Mouse (Mus musculus): ENCODE measurements around the gene Bptf. TPM values are rescaled to one million over a fixed set of nuclear protein-coding genes. Genes with fewer than 3 reads are reported as not detected.
"Not testable (repeated sequence)": the region's sequence is repeated elsewhere in the genome, so short reads cannot be mapped to it uniquely, and the experiment has no call there.

The Bptf gene
- polyA plus RNA-seq (2016; fragmentation: Nextera tagmentation; extraction: Ambion mirVana): 43.8 and 45.5 TPM in 2 replicates

GRCm38 (mm10) chr11:107131749-107132421 is at the start of gene Bptf:
TSS of gene Bptf (minus strand) at chr11:107132127.
- under 1% methylated on average over 35 of the region's 94 CpGs for WGBS
- Histone ChIP-seq H3K9me3 (no peaks in the 10 kb centered on the region), H3K4me1 (replicated peaks) (peaks cover 19% of the 10 kb centered on the region), H3K27me3 (no peaks in the 10 kb centered on the region), H3K4me2 (peak within 1 kb of the TSS; percentile 83), H3K4me3 (replicated peaks) (peak within 1 kb of the TSS; percentile 94), H3K9ac (replicated peaks) (peak within 1 kb of the TSS; percentile 97), H3K27ac (peak within 1 kb of the TSS; percentile 97), H3K36me3 (no peaks in the 10 kb centered on the region; the same call in 1 of the 2 replicates)
- ATAC-seq (ENCODE audit: insufficient number of reproducible peaks, insufficient read depth, low FRiP score, low TSS enrichment, low read depth): peak; percentile 94

- Histone ChIP-seq H3K27ac (no peak overlapping the region), H3K36me3 (peaks cover 19% of the 10 kb centered on the region), H3K4me3 (replicated peaks) (no peak overlapping the region), H3K9ac (replicated peaks) (no peak overlapping the region), H3K27me3 (no peaks in the 10 kb centered on the region), H3K4me1 (replicated peaks) (no peaks in the 10 kb centered on the region), H3K4me2 (no peak overlapping the region), H3K9me3 (no peaks in the 10 kb centered on the region)
- ATAC-seq (ENCODE audit: insufficient number of reproducible peaks, insufficient read depth, low FRiP score, low TSS enrichment, low read depth): no peak
- WGBS: 84% methylated on average over 4 of the region's 4 CpGs
Measured at GRCm38 (mm10) chr11:107161215-107161614, 29.3 kb upstream of the Bptf start.

GRCm38 (mm10) chr11:107159034-107159433 is 27.1 kb upstream of the Bptf start:
- Histone ChIP-seq H3K9ac (replicated peaks) (no peak overlapping the region), H3K27me3 (no peaks in the 10 kb centered on the region), H3K27ac (no peak overlapping the region), H3K36me3 (peaks cover 5% of the 10 kb centered on the region; the same call in 1 of the 2 replicates), H3K9me3 (no peaks in the 10 kb centered on the region), H3K4me2 (no peak overlapping the region), H3K4me1 (replicated peaks) (no peaks in the 10 kb centered on the region), H3K4me3 (replicated peaks) (no peak overlapping the region)
- WGBS: 47% methylated on average over 1 of the region's 1 CpGs
- ATAC-seq (ENCODE audit: insufficient number of reproducible peaks, insufficient read depth, low FRiP score, low TSS enrichment, low read depth): no peak

- WGBS: 50% methylated on average over 5 of the region's 5 CpGs
- H3K9me3 ChIP-seq: no peaks in the 10 kb centered on the region
Measured at GRCm38 (mm10) chr11:107156977-107157642, 25.2 kb upstream of the Bptf start.

GRCm38 (mm10) chr11:107155292-107155691 is 23.4 kb upstream of the Bptf start:
- Histone ChIP-seq H3K4me1 (replicated peaks) (no peaks in the 10 kb centered on the region), H3K9me3 (no peaks in the 10 kb centered on the region; the same call in 1 of the 2 replicates), H3K4me3 (replicated peaks) (no peak overlapping the region), H3K36me3 (no peaks in the 10 kb centered on the region), H3K27ac (no peak overlapping the region), H3K9ac (replicated peaks) (no peak overlapping the region), H3K27me3 (no peaks in the 10 kb centered on the region), H3K4me2 (no peak overlapping the region)
- no peak for ATAC-seq (ENCODE audit: insufficient number of reproducible peaks, insufficient read depth, low FRiP score, low TSS enrichment, low read depth)
- 89% methylated on average over 5 of the region's 5 CpGs for WGBS

More at GRCm38 (mm10) chr11:107156977-107157642, 25.2 kb upstream of the Bptf start:
- Histone ChIP-seq H3K27me3 (no peaks in the 10 kb centered on the region), H3K27ac (no peak overlapping the region), H3K4me1 (replicated peaks) (no peaks in the 10 kb centered on the region), H3K4me3 (replicated peaks) (no peak overlapping the region), H3K36me3 (no peaks in the 10 kb centered on the region), H3K9ac (replicated peaks) (no peak overlapping the region), H3K4me2 (no peak overlapping the region)
- no peak for ATAC-seq (ENCODE audit: insufficient number of reproducible peaks, insufficient read depth, low FRiP score, low TSS enrichment, low read depth)

- WGBS: 76% methylated on average over 7 of the region's 7 CpGs
- H3K9me3 ChIP-seq: no peaks in the 10 kb centered on the region; the same call in 1 of the 2 replicates
- no peak overlapping the region for H3K4me2 ChIP-seq
- no peak overlapping the region for H3K4me3 ChIP-seq (replicated peaks)
- H3K27ac ChIP-seq: no peak overlapping the region
- ATAC-seq (ENCODE audit: insufficient number of reproducible peaks, insufficient read depth, low FRiP score, low TSS enrichment, low read depth): no peak
- no peak overlapping the region for H3K9ac ChIP-seq (replicated peaks)
- H3K4me1 ChIP-seq (replicated peaks): no peaks in the 10 kb centered on the region
- H3K27me3 ChIP-seq: no peaks in the 10 kb centered on the region
- H3K36me3 ChIP-seq: no peaks in the 10 kb centered on the region
Measured at GRCm38 (mm10) chr11:107154431-107154830, 22.5 kb upstream of the Bptf start.

GRCm38 (mm10) chr11:107153645-107154044 is 21.7 kb upstream of the Bptf start:
- Histone ChIP-seq H3K4me2 (no peak overlapping the region), H3K9ac (replicated peaks) (no peak overlapping the region), H3K27me3 (no peaks in the 10 kb centered on the region), H3K9me3 (no peaks in the 10 kb centered on the region; the same call in 1 of the 2 replicates), H3K36me3 (no peaks in the 10 kb centered on the region), H3K4me3 (replicated peaks) (no peak overlapping the region), H3K27ac (no peak overlapping the region), H3K4me1 (replicated peaks) (no peaks in the 10 kb centered on the region)
- ATAC-seq (ENCODE audit: insufficient number of reproducible peaks, insufficient read depth, low FRiP score, low TSS enrichment, low read depth): no peak
- WGBS: 74% methylated on average over 5 of the region's 5 CpGs

GRCm38 (mm10) chr11:107151809-107152208 is 19.9 kb upstream of the Bptf start:
- Histone ChIP-seq H3K9ac (replicated peaks) (no peak overlapping the region), H3K36me3 (no peaks in the 10 kb centered on the region), H3K27me3 (no peaks in the 10 kb centered on the region), H3K9me3 (no peaks in the 10 kb centered on the region; the same call in 1 of the 2 replicates), H3K4me3 (replicated peaks) (no peak overlapping the region), H3K4me1 (replicated peaks) (no peaks in the 10 kb centered on the region), H3K27ac (no peak overlapping the region), H3K4me2 (no peak overlapping the region)
- no peak for ATAC-seq (ENCODE audit: insufficient number of reproducible peaks, insufficient read depth, low FRiP score, low TSS enrichment, low read depth)
- WGBS: 73% methylated on average over 7 of the region's 7 CpGs

GRCm38 (mm10) chr11:107143956-107144355 is 12.0 kb upstream of the Bptf start:
- not testable (repeated sequence) for H3K4me3 ChIP-seq (replicated peaks); H3K9me3 ChIP-seq; H3K4me2 ChIP-seq; H3K9ac ChIP-seq (replicated peaks); H3K27ac ChIP-seq; H3K27me3 ChIP-seq; ATAC-seq (ENCODE audit: insufficient number of reproducible peaks, insufficient read depth, low FRiP score, low TSS enrichment, low read depth); H3K36me3 ChIP-seq; H3K4me1 ChIP-seq (replicated peaks)
- 92% methylated on average over 11 of the region's 11 CpGs for WGBS

GRCm38 (mm10) chr11:107142382-107142781 is 10.5 kb upstream of the Bptf start:
- ATAC-seq (ENCODE audit: insufficient number of reproducible peaks, insufficient read depth, low FRiP score, low TSS enrichment, low read depth): no peak
- no peaks in the 10 kb centered on the region for H3K27me3 ChIP-seq
- no peaks in the 10 kb centered on the region for H3K9me3 ChIP-seq
- H3K27ac ChIP-seq: no peak overlapping the region
- no peaks in the 10 kb centered on the region for H3K36me3 ChIP-seq
- no peak overlapping the region for H3K4me2 ChIP-seq
- WGBS: 86% methylated on average over 2 of the region's 2 CpGs
- H3K4me1 ChIP-seq (replicated peaks): no peaks in the 10 kb centered on the region
- H3K9ac ChIP-seq (replicated peaks): no peak overlapping the region
- no peak overlapping the region for H3K4me3 ChIP-seq (replicated peaks)

- Histone ChIP-seq H3K36me3 (no peaks in the 10 kb centered on the region), H3K4me3 (replicated peaks) (no peak overlapping the region), H3K27ac (no peak overlapping the region), H3K4me1 (replicated peaks) (no peaks in the 10 kb centered on the region), H3K27me3 (no peaks in the 10 kb centered on the region), H3K9me3 (no peaks in the 10 kb centered on the region), H3K4me2 (no peak overlapping the region), H3K9ac (replicated peaks) (no peak overlapping the region)
- WGBS: 37% methylated on average over 6 of the region's 6 CpGs
- ATAC-seq (ENCODE audit: insufficient number of reproducible peaks, insufficient read depth, low FRiP score, low TSS enrichment, low read depth): no peak
Measured at GRCm38 (mm10) chr11:107140756-107141155, 8.8 kb upstream of the Bptf start.

All from limb, embryonic 12.5 days (tissue).